Mouse (Mus musculus) CD4-positive helper T cell, adult 2 months (primary cell): ENCODE measurements around the gene Nr3c2.

Experiments
- DNase-seq: peaks from one replicate; pipeline ENCODE4 v3.0.0-alpha.2; 2012; ENCODE audit warnings: low read depth, missing footprints, low spot score

The Nr3c2 gene

DNA sequence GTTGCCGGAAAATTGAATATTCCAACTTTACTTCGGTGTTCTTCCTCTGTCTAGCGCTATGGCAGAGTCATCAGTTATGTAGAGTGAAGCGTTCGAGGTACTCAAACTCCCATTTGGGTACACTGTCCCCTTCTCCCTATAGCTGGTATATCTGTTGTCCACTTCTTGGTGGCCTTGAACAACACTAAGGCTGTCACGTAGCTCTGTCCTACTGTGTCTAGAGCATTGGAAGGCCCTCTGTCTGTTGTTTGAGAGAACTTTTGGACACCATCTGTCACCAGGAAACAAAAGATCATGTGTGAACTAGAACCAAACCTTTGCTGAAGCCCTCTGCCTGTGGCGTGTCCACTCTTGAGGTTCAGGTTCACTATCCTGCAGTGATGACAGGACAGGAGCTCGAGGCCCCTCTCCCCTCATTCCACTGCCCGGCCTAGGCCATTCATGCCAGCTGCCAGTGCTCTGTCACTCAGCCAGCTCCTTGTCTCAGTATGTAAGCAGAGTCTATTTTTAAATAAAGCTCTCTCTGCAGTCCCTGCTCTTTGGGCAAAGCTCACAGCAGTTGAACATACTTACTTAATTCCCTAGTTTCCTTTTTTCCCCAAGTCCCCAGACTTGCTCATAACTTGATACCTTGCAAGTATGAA, 72.6 kb downstream of the Nr3c2 start:
- no peak for DNase-seq

DNA sequence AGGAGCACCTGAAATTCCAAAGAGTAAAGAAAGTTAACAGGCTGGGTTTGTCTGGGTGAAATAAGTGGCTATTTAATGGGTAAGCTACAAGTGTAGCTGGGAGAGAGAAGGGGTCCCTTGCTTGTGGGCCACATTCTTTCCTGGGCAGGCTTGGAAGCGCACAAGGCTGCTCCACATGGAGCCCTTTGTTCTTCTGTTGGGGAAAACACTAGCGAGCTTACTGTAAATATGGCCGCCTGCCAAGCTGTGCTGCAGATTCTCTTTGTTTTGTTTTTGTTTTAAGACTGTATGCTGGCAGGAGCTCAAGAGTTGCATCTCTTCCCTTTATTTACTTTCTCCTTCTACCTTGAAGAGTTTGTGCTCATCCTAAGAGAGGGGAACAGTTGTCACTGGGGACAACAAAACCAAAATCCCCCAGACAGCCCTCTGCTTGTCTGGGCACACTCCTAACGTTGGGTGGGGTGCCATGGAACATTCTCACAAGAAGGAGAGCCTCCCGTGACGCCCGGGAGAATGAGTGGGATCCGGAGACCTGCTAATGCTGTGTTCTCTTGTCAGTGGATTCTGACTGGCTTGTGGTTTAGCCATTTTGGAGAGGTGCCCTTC, 73.8 kb downstream of the Nr3c2 start:
- DNase-seq = no peak

DNA sequence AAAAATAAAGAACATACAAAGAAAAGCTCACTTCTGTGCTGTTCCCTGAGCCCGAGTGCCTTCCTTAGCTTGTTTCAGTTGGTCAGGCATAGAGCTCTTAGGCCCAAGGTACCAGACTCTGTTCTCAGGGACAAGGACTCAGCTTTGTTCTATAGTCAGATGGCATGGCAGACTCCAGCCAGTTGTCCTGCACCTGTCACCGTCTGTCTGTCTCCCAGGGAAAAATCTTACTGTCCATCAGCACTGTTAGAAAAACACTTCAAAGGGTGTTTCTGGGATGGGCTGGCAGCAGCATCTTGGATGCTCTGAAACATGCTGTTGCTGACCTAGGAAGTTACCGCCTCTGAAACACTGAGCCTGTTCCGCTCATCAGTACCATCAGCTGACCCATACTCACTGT, 78.7 kb downstream of the Nr3c2 start:
- no peak for DNase-seq

DNA sequence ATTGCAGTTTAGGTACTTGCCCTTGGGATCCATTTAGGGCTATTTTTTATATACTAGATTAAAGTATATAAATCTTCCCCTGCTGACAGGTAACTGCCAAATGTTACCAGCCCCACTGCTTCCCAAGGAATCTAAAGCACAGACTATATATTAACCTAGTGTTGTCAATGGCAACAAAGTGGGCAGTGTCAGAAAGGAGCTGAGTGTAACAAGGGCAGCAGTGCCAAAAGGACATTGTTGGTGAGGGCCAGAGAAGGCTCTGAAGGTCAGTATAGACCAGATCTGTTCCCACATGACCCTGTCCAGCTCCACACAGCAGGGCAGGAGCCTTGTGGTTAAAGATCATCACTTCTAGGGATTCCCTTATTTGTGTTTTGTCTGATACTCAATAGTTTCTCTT, 84.8 kb downstream of the Nr3c2 start:
- no peak for DNase-seq

DNA sequence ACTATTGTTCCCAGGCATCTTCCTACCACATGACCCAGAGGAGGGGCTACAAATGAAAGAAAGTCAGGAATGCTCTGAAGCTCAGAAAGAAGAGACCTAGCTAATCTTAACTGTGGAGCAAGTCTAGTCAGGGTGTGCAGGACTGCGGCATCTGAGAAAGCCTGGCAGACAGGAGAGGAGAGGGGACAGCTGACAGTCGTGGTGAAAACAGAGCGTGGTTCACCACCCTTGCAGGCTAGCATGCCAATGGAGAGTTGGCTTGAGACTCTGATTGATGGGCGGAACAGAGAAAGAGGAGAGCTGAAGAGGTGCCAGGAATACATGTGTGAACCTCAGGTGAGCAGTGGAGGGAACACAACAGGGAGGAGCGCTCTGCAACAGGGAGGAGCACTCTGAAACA, 85.6 kb downstream of the Nr3c2 start:
- no peak for DNase-seq

DNA sequence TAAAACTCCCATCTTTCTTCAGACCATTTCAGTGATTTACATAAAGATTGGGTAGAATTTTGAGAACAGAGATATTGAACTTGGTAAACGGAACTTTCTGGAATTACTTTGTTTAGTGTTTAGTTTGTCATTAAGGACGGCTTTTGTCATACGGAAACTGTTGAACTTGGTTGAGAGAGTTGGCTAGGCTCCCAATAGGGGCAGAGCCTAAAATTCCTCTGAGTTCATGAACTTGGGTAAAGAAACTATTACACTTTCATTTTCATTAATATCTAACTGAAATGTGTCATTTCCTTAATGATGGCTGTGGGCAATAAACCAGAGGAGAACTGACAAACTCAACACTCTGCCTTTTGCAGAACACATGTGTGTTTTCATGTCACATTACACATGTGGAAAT, 88.6 kb downstream of the Nr3c2 start:
- no peak for DNase-seq

DNA sequence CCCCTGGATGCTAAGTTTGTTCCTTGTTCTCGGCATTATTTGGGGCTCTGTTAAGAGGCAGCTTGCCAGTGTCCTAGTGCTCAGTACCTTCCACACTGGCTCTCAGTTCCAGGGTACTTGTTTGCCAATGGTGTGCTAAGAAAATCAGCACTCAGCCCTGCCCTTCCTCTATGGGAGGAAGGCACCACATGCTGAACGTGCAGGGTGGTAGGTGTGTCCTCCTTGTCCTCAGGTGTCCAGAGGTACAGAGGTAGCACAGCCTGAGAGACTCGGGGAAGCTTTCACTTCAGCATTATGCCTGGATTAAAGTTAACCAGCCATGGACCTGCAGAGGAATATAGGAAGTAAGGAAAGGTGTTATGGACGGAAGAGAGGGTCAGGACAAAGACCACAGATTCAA, 99.0 kb downstream of the Nr3c2 start:
- DNase-seq = no peak

DNA sequence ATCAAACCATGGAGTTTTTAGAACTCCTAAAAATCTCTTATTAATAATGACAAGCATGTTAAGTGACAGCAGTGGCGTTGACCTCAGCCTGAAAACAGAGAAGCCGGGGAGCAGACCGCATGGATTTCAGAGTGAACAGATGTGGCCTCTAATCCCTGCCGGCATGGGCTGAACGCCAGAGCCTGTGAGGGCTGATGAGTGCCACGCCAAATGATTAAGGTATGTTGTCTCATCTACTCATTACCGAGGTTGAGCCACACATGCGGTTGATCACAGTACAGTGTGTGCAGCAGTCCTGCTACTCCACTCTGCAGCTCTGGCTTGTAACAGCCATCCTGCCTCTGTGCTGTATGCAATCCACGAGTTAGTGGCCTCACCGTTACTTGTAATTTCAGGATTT, 110.2 kb downstream of the Nr3c2 start:
- no peak for DNase-seq

DNA sequence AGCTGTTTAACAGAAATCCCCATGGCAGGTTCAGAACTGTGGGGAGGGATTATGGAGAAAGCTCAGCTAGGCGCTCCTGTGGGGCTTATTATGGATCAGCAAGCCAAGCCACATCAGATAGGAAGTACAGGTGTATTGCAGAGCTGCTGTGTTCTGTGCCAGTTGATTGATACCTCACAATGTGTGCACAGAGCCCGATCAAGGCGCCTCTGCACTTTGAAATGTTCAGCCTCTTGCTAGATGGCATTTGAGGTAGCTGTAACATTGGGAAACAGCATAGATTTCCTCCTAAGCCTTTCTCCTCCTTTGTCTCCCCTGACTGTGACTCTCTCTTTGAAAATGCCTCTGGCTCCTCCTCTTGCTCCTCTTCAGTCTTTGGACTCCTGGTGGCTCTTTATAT, 112.7 kb downstream of the Nr3c2 start:
- DNase-seq = no peak

DNA sequence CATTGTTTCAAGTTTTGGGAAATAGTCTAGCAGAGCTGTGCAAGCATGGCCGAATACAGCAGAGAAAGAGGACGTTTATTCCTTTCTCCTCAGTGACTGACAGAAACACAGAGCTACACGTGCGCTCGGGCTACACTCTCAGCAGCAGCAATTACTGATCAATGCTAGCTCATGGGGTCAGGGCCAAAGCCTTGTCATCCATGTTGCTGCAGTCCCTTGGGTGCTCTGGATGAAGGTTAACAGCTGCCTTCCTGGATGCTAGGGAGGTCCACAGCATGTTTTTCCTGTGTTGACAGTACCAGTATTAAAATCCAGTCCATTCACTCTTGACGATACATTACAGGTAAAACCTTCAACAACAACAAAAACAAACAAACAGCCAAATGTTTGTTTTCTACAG, 113.4 kb downstream of the Nr3c2 start:
- DNase-seq = no peak

DNA sequence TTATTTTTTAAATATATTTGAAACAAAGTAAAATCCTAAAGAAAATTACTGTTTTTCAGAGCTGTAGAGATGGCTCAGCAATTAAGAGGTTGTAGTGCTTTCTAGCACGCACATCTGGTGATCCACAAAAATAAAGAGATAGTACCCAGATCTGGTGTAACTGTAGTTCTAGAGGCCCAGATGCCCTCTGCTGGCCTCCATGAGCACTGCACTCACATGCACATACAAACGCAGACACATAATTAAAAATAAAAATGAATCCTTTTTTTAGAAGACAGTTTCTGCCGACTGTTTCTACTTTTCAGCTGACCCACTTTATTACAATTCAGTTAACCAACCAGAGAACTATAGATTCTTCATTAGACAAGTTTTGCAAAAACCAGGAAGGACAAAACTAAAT, 117.5 kb downstream of the Nr3c2 start:
- DNase-seq = no peak

DNA sequence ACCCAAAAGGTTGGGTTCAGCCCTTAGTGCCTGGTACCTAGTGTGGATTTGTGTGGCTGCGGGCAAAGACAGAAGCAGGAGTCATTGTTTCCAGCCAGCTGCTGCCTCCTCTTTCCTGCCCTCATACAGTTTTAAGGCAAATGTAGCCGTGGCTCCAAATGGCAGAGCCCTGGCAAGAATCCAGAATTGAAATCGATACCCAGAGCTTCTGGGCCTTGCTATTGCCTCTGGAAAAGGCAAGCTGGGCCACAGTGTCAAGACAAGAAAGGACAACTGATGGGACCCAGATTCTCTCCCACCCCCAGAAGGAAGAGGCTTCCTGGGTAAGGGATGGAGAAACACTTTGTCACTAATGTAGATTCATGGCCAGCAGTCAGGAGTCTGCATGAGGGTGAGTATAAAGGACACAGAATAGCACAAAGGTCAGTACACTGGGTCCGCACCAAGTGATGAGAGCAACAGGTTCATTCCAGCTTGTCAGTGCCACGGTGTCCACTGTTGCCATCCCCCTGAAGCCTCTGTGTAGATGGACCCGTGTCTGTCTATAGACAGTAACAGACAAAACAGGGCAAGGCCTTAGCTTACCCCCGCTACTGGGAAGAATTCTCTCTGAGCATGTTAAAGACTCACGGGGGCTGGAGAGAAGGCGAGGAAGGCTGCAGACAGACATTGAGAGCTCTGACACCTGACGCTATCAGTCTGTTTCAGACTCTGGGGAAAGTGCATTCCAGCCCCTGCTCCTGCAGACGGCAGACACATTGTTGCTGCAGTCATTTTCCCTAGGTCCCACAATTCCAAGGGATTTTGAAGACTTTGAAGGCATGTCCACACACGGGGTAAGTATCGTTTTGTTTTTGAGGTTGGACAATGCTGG, 124.8 kb downstream of the Nr3c2 start:
- no peak for DNase-seq

DNA sequence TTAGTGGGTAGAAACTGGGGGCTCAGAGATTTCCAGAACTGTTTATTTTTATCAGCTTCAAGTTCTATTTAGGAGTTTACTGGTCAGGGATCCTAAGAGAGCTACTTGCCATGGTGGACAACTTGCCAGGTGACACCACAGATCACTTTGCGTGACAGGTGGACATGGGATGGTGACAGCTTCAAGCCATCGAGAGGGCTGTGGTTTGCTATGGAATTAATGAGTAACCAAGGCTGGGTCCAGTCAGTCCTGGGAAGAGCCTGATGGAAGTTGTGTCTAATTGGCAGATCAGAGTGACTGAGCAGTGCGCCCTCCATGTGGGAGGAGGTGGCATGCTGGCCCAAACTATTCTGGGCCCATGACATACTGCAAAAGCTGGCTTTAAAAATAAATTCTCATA, 132.0 kb downstream of the Nr3c2 start:
- DNase-seq = no peak

DNA sequence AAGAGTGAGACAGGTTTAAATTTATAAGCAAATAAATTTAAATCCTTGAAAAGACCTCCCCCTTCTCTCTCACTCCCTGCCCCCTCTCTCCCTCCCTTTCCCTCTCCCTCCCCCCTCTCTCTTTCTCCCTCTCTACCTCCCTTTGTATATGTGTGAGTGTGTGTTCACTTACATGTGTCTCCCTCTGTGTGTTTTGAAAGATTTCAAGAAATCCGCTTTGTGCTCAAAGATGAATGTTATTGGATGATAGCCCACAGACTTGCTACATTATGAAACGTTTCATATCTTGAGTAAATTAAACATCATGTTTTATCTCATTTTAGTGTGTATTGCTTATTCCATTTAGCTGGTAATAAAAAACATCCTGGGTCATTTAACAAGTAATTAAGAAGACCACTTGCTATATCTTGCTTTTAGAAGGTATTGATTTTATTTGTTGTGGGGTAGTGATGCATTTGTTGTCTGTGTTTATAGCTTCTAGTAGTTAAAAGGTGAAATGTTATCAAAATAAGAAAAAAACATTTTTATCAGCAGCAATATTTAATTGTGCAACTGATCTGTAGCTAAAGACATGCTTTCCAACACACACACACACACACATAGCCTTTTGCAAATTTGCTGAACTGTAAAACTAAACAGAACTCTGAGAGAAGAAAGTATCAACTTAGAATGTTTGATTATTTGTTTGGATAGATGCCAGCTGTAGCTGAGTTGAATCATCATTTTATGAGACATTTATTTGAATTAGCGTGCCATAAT, 134.6 kb downstream of the Nr3c2 start:
- DNase-seq = no peak

DNA sequence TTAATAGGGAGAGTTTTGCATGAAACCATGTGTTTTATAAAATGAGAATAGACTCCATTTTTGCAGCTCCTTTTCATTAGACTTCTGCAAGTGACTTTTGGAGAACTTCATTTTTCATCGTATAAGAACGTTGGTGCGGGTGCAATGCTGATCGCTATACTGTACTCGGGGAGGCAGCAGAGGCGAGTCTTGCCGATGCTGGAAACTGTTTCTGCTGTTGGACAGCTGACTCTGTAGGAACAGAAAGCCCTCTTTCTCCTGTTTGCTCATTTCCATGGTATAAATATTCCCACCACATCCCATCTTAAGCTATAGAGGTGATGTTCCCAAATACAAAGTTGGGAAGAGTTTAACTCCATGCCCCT, 135.2 kb downstream of the Nr3c2 start:
- DNase-seq = no peak

DNA sequence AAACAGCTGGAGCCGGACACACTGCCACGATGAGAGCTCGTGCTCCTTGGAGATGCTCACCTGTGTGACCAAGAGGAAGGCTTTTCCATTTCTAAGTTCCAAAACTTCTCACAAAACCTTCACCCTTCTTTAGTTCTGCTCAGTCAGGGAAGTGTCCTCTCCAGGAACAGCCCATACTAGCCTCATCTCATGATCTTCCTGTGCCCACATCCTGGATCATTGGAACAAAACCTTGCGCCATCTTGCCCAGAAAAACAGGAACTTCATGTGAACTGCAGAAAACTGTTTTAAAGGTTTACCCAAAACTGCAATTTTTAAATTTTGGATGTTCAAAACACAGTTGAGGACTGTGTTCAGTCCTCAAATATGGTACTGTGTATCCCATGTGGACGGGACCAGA, 142.0 kb downstream of the Nr3c2 start:
- DNase-seq = no peak

DNA sequence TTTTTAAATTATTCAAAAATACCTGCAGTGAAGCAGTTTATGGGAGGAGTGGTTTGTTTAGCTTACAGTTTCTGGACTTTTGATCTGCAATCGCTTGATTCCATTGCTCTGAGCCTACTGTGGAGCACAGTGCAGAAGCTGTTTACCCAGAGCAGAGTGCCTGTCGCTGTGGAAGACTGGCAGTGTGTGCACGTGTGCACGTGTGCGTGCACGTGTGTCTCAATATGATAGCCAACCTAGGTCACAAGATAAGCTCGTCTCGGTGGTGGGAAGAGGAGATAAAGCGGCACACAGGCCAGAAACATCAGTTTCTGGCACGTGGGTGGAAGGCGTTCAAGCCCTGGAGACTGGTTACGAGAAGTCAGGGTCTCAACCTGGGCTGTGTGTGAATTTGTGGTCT, 145.6 kb downstream of the Nr3c2 start:
- DNase-seq = no peak

DNA sequence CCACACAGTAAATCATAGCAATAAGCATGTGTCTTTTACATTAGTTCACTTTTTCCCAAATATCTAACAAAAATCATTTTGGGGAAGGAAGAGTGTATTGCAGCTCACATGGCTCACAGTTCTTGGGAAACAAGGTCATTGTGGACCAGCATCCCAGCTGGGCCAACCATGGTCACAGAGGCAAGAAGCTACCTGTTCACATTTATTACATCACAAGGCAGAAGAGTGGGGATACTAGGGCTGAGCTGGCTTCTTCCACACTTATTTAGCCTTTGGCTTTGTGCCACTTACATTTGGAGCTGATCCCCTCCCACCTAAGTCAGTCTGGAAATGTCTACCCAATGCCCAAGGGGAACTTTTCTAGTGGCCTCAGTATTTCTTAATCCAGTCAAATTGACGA, 146.5 kb downstream of the Nr3c2 start:
- no peak for DNase-seq

DNA sequence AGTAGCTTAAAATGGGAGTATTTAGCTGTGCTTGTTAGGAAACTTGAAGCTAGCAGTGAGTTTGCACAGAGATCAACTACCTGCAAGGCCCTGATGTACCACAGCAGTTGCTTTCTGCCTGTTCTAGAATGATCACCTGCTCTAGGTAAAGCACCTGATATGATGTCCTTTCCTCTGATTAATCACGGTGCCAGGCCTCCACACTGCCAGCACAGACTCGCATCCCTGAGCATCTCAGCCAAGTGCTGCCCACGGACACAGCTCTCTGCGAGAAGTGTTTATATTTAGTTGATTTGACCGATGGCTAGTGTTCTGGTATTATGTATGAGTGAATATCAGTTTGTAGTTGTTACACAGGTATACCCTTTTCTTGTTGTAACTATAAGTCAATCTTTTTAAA, 147.0 kb downstream of the Nr3c2 start:
- no peak for DNase-seq

DNA sequence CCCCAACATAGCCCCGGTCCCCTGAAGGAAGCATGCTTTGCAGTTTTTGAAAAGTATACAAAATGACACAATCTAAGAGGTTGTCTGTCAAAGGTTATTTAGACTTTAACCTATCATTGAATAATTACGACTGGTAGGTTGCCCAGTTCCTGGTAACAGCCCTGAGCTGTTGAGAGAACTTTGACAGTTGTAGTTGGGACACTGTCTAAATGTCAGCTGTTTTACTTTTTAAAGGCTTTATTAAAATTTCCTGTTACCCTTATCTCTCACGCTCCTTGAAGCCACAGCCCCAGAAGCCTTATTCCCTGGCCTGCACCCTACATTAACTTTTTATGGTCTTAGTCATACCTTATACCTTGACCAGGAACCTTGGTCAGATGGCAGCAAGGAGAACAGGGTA, 147.5 kb downstream of the Nr3c2 start:
- no peak for DNase-seq

DNA sequence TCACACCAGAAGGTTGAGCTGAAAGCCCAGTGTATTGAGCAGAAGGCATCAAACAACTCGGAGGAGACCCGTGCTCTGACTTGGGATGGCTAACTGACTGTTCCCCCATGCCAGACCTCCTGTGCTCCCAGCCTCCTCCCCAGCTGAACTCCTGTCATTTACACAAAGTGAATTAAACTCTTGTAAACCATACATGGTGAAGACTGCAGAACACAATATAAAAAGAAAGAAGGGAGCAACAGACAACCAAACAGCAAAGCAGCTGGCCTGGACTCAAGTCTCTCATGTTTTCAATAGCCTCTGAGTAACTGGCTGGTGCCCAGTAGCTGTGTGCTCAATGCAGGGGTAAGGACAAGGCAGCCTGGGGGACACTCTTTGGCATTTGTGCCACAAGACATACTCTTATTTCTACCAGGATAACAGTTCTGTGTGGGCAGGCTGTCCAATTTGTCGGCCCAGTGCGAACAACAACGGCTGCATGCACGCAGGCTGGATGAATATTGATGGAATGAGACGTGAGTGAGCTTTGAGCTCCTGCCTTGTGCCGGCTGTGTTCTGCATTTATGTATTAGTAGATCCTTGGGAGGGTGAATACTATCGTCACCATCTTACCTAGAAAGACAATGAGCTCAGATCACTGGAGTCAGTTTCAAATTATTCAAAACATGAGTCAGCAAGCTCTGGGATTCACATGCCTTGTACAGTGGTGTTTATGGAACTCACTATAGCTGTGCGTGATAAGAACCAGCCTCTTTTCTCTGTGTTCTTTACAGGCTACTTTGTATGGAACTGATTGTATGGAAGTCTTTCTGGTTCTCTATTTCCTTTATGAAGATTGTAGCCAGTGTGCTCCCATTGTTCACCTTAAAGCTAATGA, 152.4 kb downstream of the Nr3c2 start:
- no peak for DNase-seq
